Mouse (Mus musculus) kidney, adult 2 months (tissue): ENCODE data around the gene Selenon. TPM values are rescaled to one million over a fixed set of nuclear protein-coding genes. Genes with fewer than 3 reads are reported as not detected.
A peak's percentile ranks its signal among the peaks of the same experiment; 100 is the strongest.
"Not testable (repeated sequence)": the region's sequence is repeated elsewhere in the genome, so short reads cannot be mapped to it uniquely, and the experiment has no call there.

Source experiments
- DNase-seq: peaks from one replicate; pipeline ENCODE4 v3.0.0; 2021
- H3K27ac ChIP-seq: fragments of 200-500 bp; 2 replicates; pipeline ENCODE4 v1.5.1; 2012; ENCODE audit warnings: low read depth, low read length, control low read depth, inconsistent platforms; ENCODE audit not compliant: insufficient read depth
- H3K27me3 ChIP-seq: fragments of 200-500 bp; replicated peaks from 2 replicates; pipeline ENCODE4 v1.6.1; 2012; ENCODE audit warnings: mild to moderate bottlenecking, moderate library complexity, low read length, inconsistent platforms; ENCODE audit not compliant: control insufficient read depth, insufficient read depth
- H3K36me3 ChIP-seq: fragments of 200-500 bp; 2 replicates; pipeline ENCODE4 v1.6.1; 2012; ENCODE audit warnings: mild to moderate bottlenecking, moderate library complexity, low read length, inconsistent platforms; ENCODE audit not compliant: control insufficient read depth, insufficient read depth
- H3K4me1 ChIP-seq: fragments of 200-500 bp; 2 replicates; pipeline ENCODE4 v1.6.1; 2011; ENCODE audit warnings: low read length; ENCODE audit not compliant: control insufficient read depth, insufficient read depth
- H3K4me3 ChIP-seq: fragments of 200-500 bp; 2 replicates; pipeline ENCODE4 v1.5.1; 2011; ENCODE audit warnings: mild to moderate bottlenecking, low read depth, low read length, control low read depth; ENCODE audit not compliant: insufficient read depth
- CTCF ChIP-seq: fragments of 200-500 bp; conservative IDR thresholded peaks from 2 replicates; pipeline ENCODE4 v1.5.1; 2011; ENCODE audit warnings: low read depth, mild to moderate bottlenecking, control low read depth, low read length, moderate library complexity, mixed read lengths; ENCODE audit not compliant: insufficient read depth, insufficient read length
- POLR2A ChIP-seq: fragments of 200-500 bp; IDR thresholded peaks from one replicate; pipeline ENCODE4 v1.6.1; 2011; ENCODE audit warnings: low read depth, low read length, control low read depth
- WGBS: fragments of 180-500 bp; shearing (Covaris S2); methylation state at CpG from one replicate; pipeline ENCODE4 v1.1.7; 2018; 5-methylcytosine and 5-hydroxymethylcytosine counted together
- polyA plus RNA-seq: library from polyadenylated mRNA; depleted of rRNA; stranded (reverse); fragments of >200 nt; gene quantifications from 2 replicates; pipeline ENCODE4 v1.2.3, GENCODE M21; 2012; rRNA removed

The Selenon gene
- polyA plus RNA-seq, 1 experiment, result 9.8 TPM

- H3K27me3 ChIP-seq, result no peaks in the 10 kb centered on the region
- H3K27ac ChIP-seq, result peak within 1 kb of the TSS; percentile 90
- TF ChIP-seq POLR2A (peak; percentile 50), CTCF (0 out of 2 replicates have a peak, but pooled peaks have one; percentile 6)
- H3K36me3 ChIP-seq, result no peaks in the 10 kb centered on the region
- DNase-seq, result peak; percentile 91
- H3K4me3 ChIP-seq, result peak within 1 kb of the TSS; percentile 81
- 5% methylated on average over 35 of the region's 35 CpGs for WGBS
- peaks cover 23% of the 10 kb centered on the region for H3K4me1 ChIP-seq
Observed at GRCm38 (mm10) chr4:134496595-134497210, 55.3 kb downstream of the Selenon start, which contains the start of gene Paqr7. Paqr7 (plus strand) TSS chr4:134496697.

- Histone ChIP-seq H3K4me3 (no peak overlapping the region), H3K27me3 (no peaks in the 10 kb centered on the region), H3K36me3 (no peaks in the 10 kb centered on the region), H3K4me1 (peaks cover 19% of the 10 kb centered on the region), H3K27ac (0 out of 2 replicates have a peak overlapping the region, but pooled peaks have one; percentile 3)
- DNase-seq, result no peak
- TF ChIP-seq CTCF, result no peak
- no peak for TF ChIP-seq POLR2A
- 66% methylated on average over 5 of the region's 5 CpGs for WGBS
Observed at GRCm38 (mm10) chr4:134495546-134495923, 56.4 kb downstream of the Selenon start.

- WGBS, result 64% methylated on average over 16 of the region's 16 CpGs
- Histone ChIP-seq H3K27me3 (no peaks in the 10 kb centered on the region), H3K27ac (no peak overlapping the region), H3K36me3 (no peaks in the 10 kb centered on the region), H3K4me3 (no peak overlapping the region), H3K4me1 (peaks cover 19% of the 10 kb centered on the region)
- DNase-seq, result no peak
- no peak for TF ChIP-seq CTCF
- TF ChIP-seq POLR2A, result no peak
Observed at GRCm38 (mm10) chr4:134494780-134495545, 57.0 kb downstream of the Selenon start.

GRCm38 (mm10) chr4:134494161-134494560 is 57.8 kb downstream of the Selenon start:
- WGBS, result 96% methylated on average over 6 of the region's 6 CpGs
- H3K4me1 ChIP-seq, result peaks cover 25% of the 10 kb centered on the region
- not testable (repeated sequence) for H3K27ac ChIP-seq

GRCm38 (mm10) chr4:134491716-134492115 is 60.2 kb downstream of the Selenon start:
- WGBS, result 54% methylated on average over 6 of the region's 6 CpGs
- H3K27ac ChIP-seq, result no peak overlapping the region
- H3K27me3 ChIP-seq, result no peaks in the 10 kb centered on the region
- H3K4me3 ChIP-seq, result no peak overlapping the region
- peak; percentile 56 for DNase-seq
- no peaks in the 10 kb centered on the region for H3K36me3 ChIP-seq
- no peak for TF ChIP-seq POLR2A
- TF ChIP-seq CTCF, result no peak
- peaks cover 26% of the 10 kb centered on the region for H3K4me1 ChIP-seq

More at GRCm38 (mm10) chr4:134494161-134494560, 57.8 kb downstream of the Selenon start:
- not testable (repeated sequence) for H3K36me3 ChIP-seq, H3K27me3 ChIP-seq, H3K4me3 ChIP-seq, DNase-seq

GRCm38 (mm10) chr4:134489986-134490665 is 61.8 kb downstream of the Selenon start:
- DNase-seq, result peak; percentile 82
- peaks cover 21% of the 10 kb centered on the region; the same call in 1 of the 2 replicates for H3K4me1 ChIP-seq
- H3K27ac ChIP-seq, result peak overlapping the region; percentile 53
- no peaks in the 10 kb centered on the region for H3K36me3 ChIP-seq
- no peak for TF ChIP-seq POLR2A
- TF ChIP-seq CTCF, result no peak
- 54% methylated on average over 11 of the region's 11 CpGs for WGBS
- no peaks in the 10 kb centered on the region for H3K27me3 ChIP-seq
- H3K4me3 ChIP-seq, result no peak overlapping the region

GRCm38 (mm10) chr4:134488211-134488610 is 63.8 kb downstream of the Selenon start:
- Histone ChIP-seq H3K27ac (no peak overlapping the region), H3K36me3 (no peaks in the 10 kb centered on the region), H3K27me3 (no peaks in the 10 kb centered on the region), H3K4me1 (peaks cover 25% of the 10 kb centered on the region), H3K4me3 (no peak overlapping the region)
- DNase-seq, result no peak
- 76% methylated on average over 5 of the region's 5 CpGs for WGBS
- TF ChIP-seq POLR2A (no peak), CTCF (no peak)

Other genes starting within 250 kb of the Selenon start
- 4.2 and 7.4 TPM in 2 replicates for gene Trim63, start 237.0 kb downstream of the Selenon start, polyA plus RNA-seq
- gene Slc30a2, start 209.0 kb downstream of the Selenon start, polyA plus RNA-seq, result 32.3 and 33.3 TPM in 2 replicates
- 1.1 and 1.3 TPM in 2 replicates for gene Extl1, start 168.3 kb downstream of the Selenon start, polyA plus RNA-seq
- gene Pafah2, start 155.8 kb downstream of the Selenon start, polyA plus RNA-seq, result 96.9 and 102 TPM in 2 replicates
- 9.8 and 24.9 TPM in 2 replicates for gene Stmn1, start 83.8 kb downstream of the Selenon start, polyA plus RNA-seq
- gene Paqr7, start 55.5 kb downstream of the Selenon start, polyA plus RNA-seq, result 58.7 and 74.3 TPM in 2 replicates
- 0.07 and 0.09 TPM in 2 replicates for gene Aunip, start 41.2 kb downstream of the Selenon start, polyA plus RNA-seq
- 133 and 149 TPM in 2 replicates for gene Mtfr1l, start 16.8 kb downstream of the Selenon start, polyA plus RNA-seq
- 4.6 and 4.7 TPM in 2 replicates for gene Man1c1, start 152.1 kb upstream of the Selenon start, polyA plus RNA-seq
- gene Ldlrap1, start 215.9 kb upstream of the Selenon start, polyA plus RNA-seq, result 21.8 and 22.0 TPM in 2 replicates